Mouse (Mus musculus) retina, postnatal 7 days (tissue): Measurements from ENCODE around the gene Galnt16.
A peak's percentile ranks its signal among the peaks of the same experiment; 100 is the strongest.

Experiments used
- DNase-seq: peaks from one replicate; pipeline ENCODE4 v3.0.0-alpha.2; 2012; ENCODE audit warnings: low read depth, low spot score

Galnt16 gene

DNA sequence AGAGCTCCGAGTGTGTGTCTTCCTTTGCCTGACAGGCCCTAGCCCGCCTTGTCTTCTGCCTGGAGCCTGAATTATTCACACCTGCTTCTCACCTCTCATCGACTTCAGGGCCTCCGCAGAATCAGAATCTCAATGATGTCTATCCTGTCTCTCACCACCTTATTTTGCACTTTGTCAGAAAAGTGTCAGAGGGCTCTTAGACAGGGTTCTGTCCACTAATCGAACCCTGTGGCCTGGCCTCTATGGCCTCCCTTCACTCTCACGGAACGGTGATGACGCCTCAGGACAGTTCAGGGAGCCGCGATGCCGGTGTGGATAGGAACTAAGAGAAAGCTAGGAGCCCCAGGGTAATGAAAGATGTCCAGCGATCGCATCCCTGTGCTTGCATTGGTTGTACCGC, at the start of gene Galnt16:
Galnt16 (plus strand) TSS at position 301 of the 400 bp plus-strand sequence.
- DNase-seq, result no peak

DNA sequence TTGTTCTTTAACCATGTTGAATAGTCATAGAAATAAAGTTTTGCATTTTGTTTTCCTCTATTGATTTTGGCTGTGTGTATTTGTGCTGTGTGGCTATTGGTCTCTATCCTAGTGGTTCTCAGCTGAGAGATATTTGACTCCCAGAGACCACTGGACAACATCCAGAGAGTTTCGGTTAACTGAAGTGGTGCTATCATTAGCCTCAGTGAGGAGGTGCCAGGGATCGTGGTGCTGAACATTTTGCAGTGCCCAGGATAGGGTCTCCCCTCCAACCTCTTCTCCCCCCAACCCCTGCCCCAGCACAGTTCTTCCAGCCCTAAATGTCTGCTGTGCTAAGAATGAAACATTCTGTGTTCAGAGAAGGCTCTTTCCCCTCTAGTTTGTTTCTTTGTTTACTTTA, 47.9 kb upstream of the Galnt16 start:
- DNase-seq, result no peak

DNA sequence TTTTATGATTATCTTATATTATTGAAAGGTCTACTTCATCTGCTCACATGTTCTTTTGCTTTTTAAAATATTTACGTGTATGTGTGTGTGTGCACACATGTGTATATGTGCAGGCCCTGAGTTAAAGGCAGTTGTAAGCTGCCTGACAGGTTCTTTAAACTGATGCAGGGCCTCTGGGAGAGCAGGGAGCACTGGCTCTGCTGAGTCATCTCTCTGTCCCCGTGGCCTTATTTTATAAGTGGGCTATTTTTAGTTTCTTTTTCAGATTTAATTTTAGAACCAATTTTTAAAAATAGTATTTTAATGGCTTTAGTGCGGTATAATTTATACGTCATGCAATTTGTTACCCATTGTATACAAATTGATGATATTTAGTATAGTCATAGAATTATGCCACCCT, 46.2 kb upstream of the Galnt16 start:
- no peak for DNase-seq

DNA sequence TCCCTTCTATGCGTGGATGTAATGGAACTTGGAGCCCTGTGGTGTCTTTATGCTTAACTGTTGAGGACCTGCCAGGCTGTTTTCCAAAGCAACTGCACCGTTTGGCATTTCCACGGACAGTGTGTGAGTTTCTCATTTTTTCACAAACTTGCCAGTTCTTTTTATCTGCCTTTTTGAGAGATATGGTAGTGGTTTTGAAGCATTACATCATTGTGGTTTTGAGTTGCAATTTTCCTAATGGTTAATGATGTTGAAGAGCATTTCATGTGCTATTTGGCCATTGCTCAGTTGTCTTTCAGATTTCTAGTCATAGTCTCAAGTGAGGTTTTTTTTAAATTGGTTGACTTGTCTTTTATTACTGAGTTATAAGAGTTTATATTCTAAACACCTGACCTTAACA, 44.3 kb upstream of the Galnt16 start:
- DNase-seq, result no peak

DNA sequence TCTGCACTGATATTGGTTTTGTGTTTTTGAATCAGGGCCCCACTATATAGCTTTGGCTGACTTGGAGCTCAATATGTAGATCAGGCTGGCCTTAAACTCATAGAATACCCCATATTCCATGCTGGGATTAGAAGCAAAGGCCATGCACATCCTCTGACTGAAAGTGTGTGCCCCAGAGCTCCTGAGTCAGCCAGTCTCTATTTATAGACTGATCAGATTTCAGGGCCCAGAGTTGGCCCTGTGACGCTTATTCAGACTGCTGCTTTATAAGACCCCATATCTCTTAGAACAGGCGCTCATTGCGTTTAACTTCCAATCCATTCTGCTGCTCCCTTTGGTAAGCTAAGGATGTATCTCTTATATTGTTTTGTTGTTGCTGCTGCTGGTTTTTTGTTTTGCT, 38.1 kb upstream of the Galnt16 start:
- no peak for DNase-seq

DNA sequence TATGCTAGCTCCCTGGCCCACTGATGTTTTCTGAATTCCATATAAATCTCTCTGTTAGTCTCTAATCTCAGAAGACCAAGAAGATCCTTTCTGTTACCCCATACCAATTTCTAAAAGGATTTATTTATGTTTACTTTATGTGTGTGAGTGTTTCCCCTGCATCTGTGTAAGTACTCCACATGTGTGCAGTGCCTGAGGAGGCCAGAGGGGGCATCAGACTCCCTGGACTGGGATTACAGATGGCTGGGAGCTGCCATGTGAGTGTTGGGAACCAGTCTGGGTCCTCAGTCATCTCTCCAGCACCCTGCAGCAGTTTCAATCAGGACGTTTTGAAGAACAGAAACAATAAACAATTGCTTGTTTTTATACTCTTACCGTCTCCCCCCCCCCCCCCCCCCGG, 34.7 kb upstream of the Galnt16 start:
- DNase-seq, result no peak

DNA sequence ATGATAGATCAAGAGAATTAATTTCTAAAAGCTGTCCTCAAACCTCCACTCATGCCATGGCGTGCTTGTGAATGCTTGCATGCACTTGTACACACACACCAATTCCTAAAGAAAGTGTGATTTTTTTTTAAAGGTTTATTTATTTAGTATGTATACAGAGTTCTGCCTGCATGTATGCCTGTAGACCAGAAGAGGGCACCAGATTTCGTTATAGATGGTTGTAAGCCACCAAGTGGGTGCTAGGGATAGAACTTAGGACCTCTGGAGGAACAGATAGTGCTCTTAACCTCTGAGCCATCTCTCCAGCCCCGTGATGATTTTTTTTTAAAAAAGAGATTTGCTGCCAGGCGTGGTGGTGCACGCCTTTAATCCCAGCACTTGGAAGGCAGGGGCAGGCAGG, 24.8 kb upstream of the Galnt16 start:
- DNase-seq, result no peak

DNA sequence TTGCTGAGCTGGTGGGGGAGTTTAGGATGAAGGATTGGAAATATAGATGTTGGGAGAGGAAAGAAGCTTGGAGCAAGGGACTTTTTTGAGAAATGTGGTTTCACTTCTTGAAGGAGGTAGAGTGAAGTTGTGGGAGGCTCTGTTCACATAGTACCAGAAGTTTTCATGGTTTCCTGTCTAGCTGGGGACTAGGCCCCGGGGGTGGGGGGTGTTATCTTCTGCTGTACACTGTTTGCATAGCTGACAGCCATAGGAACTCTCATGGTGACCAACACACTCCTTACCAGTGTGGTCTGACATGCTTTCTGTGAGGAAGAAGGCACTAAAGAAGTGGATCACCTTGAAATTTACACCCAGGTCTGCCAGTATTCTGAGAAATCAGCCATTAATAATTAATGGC, 22.4 kb upstream of the Galnt16 start:
- no peak for DNase-seq

DNA sequence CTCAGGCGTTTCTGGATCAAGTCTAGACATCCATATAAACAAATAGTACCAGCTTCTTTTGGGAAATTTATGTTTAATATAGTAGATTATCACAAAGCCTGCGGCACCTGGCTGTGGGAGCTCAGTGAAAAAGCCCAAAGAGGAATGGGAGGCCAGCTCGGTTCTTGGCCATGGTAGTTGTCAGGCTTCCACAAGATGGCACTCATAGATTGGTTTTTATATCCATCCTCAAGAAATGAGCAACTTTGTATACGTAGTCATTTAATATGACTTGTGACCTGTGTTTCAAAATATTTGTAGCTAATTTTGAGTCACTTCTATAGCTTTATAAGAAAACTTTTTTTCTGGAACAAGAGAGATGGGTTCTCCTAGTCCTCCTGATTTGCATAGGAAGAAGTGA, 19.7 kb upstream of the Galnt16 start:
- no peak for DNase-seq

DNA sequence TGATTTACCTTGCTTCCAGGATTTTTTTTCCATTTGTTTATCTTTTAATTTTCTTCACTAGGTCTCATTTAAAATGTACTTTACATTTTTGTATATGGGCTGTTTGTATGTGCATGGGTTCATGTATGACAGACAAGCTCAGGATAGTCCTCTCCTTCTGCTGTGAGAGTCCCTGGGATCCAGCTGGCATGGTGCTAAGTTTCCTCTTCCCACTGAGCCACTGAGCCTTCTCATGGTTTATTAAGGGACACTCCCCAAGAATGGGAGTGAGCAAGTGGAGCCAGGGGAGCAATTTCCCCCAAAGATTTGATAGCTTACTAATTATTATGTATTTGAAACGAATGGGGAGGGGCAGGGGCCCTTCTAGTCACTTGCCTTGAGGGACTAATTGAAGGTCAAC, 17.6 kb upstream of the Galnt16 start:
- no peak for DNase-seq

DNA sequence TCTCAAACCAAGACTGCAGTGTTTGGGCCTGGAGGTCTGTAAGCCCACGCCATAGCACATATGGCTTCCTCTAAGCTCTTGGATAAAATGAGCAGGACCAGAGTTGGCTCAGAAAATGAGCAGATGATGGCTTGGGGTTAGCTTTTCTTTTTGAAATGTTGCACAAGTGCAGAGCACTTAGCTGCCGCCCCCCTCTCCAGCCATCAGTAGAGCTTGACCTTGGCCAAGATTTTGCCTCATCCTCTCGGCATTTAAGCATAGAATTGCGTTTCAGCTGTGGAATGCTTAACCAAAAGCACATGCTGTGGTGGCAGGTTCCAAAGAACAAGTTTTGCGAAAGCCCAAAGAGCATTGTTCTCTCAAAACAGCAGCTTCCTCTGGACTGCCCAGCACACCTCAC, 13.4 kb upstream of the Galnt16 start:
- DNase-seq, result no peak

DNA sequence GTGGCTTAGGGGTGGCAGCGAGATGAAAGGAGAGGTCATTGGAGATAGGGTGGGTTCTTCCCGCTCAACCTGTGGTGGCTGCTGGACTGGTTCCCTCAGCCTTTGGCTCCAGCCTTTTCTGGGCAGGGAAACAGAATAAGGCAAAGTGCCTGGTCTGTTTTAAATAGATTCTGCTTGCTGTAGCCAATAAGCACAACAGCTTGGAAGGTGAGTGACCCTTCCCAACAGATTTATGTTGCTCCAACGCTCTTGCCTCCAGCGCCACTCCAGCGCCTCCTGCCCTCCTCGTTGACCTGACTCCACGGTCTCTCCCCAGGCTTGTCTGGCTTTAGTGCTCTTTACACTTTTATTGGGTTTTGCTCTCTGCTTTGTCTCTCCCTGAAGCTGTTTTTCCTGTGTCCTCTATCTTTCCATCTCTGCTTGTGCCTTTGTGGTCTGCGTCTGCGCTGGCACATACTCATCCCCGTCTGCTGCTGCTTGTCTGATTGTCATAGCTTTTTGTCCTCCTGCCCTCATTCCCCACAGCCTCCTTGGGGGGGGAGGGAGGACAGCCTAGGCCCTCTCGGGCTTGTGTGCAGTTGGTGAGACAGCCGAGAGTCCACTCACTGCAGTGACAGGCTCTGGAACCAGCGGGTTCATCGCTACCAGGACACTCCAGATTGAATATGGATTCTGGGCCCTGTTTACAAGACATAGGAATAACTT, 10.9 kb upstream of the Galnt16 start:
- no peak for DNase-seq

DNA sequence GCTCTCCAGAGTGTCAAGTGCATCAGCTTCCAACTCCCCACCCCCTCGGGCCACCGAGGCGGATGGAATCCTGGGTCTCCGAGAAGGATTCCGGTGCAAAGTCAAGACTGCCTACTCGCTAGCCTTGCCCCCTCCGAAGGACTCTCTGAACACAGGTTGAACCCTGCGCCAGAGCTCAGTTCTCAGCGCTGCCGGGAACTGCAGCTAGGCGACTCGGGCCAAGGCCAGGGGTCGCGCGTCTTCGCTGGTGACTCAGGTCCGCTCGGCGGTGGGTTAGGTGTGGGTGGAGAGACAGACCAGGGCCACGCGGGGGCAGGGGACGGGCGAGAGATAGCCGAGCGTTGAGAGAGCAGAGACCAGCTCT, 298 bp downstream of the Galnt16 start:
- no peak for DNase-seq

DNA sequence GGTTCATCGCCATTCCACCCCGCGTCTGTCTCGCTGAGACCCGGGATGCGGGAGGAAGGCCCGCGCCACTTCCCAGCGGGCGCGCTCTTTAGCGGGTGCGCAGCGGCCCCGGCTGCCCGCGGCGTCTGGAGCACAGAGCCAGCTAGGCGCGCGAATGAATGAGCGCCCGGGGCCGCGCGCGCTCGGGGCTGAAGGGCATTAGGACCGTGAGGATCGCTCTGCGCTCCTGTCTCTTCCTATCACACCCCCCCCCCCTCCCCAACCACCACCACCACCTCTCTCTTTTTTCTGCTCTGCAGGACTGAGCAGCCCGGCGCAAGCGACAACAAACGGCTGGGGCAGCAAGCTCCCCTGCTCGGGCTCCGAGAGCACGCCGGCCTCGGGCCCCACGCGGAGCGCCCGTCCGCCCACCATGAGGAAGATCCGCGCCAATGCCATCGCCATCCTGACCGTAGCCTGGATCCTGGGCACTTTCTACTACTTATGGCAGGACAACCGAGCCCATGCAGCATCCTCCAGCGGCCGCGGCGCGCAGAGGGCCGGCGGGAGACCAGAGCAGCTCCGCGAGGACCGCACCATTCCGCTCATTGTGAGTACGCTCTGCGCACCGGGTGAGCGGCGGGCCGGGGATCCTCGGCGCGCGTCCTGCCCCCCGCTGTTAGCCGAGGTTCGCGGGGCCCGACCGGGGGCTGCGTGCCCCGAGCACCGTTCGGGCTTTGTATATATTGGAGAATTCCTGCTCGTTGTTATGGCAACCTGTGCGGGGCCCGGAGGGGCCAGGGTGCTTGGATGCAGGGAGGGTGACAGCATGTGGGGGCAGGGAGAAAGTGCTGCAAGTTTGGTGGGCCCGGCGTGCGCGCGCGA, 912 bp downstream of the Galnt16 start:
- DNase-seq, result peak; percentile 32

DNA sequence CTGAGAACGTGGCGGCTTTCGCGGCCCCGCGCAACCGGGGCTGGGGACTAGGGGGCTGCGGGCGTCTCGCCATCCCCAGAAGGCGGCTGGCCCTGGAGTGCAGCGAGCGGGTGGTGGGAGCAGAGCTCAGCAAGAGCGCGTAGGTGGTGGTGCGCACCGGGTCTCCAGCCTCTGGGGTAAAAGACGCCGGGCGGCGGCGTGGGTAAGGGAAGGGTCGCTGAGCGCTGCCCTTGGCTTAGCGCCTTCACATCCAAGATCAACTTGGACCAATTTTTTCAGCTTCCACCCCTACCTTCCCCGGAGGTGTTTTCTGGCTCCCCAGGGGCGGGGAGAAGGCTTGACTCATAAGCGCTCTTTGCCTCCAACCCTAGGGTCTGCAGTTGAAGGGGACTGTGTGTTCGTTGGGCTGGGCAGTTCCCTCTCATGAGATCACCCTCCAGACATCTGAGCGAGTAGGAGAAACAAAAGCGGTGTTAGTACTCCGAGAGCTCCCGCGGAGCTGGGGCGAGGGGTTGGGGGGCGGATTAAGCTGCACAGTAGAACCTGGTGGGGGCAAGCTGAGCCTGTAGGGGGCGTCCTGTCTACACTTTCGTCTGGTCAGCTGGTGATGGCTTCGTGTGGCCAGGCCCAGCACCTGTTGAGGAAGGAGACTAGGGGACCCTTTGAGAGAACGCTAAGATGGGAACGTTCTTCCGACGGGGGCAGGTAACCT, 1.7 kb downstream of the Galnt16 start:
- no peak for DNase-seq

DNA sequence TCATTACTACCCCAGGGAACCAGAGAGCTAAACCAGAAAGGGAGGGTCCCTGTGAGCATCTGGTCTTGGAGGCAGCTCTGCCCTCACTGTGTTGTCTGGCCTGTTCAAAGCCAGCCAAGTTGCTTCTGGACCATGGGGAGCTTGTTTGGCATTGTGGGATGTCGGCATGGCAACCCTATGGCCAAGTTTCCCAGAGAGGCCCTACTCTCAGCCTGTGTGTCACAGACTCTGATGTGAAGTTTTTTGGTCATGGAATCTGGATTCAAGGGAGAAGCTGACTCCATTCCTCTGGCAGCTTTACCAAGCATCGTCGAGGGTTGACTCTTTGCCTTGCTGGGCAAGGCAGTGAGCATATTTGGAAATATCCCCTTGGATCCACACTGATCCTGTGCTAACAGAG, 3.9 kb downstream of the Galnt16 start:
- DNase-seq, result no peak

DNA sequence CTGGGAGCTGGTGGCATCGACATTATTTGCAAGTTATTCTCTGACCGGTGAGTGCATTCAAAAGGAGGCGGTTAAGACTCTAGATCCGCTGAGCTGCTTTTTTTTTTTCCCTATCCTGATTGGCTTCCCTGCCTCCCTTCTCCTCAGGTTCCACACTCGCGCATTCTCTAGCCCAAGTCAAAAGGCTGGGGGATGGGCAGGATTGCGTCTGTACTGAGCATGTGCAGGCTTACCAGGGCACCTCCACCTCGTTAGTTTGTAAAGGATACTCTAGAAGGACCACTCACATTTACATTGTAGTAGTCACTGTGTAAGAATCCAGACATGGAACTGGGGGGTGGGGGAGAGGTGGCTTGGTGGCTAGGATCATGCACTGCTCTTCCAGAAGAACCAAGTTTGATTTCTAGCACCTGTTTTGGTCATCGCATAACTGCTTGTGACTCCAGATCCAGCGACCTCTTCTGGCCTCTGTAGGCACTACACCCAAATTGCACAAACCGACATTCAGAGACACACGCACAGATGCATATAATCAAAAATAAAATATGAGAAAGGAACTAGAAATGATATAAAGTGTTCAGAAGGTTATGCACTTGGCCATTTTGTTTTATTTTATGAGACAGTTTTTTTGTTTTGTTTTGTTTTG, 6.3 kb downstream of the Galnt16 start:
- no peak for DNase-seq

DNA sequence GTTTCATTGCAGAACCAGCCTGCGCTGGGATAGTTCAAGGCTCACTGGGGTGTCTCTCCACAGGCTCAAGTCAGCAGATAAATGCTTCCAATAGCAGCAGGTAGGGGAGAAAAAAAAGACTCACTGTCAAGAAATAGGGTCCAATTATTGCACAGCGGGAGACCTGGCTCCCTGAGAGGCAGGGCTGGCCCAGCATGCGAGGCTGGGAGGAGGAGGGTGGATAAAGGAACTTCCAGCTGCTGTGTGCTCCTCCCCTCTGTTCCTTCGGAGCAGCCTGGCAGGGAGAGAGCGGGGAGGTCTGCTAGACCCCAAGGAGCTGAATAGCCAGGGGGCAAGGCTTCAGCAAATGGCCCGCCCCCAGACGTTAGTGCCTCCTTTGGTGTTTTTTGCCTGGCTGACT, 7.4 kb downstream of the Galnt16 start:
- DNase-seq, result no peak

DNA sequence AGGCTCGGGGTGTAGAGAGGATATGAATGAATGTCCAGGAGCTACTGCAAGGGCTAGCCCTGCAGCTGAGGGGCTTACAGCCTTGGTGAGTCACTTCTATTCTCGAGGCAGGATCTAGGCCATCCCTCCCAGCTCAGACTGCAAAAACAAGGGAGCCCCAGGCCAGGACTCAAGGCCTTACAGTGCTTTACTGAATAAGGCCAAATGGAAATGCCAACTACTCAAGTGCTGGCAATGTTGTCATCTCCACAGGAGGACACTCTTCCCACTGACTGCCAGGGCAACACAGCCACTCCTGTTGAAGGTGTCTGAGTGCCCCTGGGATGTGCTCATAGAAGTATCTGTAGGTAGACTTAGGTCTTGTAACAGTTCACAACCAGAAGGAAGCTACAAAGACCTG, 8.4 kb downstream of the Galnt16 start:
- DNase-seq, result no peak

DNA sequence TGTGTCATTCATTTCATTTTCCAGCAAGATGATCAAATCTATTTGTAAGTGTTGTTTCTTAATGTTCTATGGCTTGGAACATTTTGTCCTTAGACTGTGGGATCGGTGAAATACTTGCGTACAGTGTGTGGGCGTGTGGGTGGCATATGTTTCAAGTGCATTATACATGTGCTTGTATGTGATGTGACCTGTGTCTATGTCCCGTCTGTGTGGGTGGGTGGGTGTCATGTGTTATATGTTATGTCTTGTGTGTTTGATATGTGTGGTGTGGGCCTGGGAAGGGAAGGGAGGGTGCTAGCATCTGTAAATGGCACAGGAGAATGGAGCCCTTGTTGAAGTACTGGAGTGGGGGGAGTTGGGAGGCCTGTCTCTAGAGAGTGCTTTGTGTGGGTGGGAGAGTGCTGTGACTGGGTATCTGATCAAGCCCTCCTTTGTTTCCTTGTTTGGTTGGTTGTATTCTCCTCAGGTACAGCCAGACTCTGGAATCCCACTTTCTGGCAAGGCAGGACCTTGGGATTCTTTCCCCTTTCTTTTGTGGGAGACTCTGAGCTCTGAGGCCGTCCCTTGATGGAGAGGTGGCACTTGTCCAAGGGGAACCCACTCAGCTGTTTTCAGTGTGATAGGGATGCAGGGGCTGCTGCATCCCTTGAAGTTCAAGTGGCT, 9.8 kb downstream of the Galnt16 start:
- no peak for DNase-seq

DNA sequence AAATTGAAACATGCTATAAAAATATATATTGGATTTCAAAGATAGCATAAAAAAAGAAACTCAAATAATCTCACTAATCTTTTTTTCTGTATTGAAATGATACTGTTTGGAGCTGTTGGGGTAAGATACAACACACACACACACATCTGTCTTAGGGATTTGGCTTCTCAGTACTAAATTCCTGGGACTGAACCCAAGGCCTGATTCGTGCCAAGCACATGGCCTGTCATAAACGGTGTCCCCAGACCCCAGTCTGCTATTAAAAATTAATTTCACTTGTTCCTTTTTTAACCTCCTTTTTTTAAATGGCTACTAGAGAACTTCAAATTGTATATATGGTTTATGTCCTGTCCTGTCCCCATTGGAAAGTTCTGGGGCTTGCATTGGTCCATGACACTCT, 12.0 kb downstream of the Galnt16 start:
- no peak for DNase-seq

DNA sequence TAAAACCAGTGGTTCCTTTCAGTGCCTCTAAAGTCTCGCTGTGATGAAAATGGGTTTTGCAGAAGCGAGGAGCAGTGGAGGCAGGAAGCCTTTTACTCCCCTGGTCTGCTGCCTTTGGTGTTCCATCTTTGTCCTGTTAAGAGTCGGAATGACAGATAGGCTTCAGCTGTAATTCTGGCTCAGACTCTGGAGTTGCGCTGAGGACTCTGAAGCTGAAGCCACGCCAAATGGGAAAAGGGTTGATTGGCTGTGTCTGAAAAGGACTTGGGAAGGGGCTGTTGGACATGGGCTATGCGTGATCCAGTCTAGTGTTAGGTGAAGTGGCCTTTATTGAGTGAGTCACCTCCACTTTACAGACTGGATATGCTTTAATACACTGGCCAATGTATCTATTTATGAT, 12.6 kb downstream of the Galnt16 start:
- no peak for DNase-seq
